Mouse (Mus musculus): ENCODE results near the gene Taldo1.

GRCm38 (mm10) chr7:141390326-141391259 is 1.4 kb upstream of the Taldo1 start:
- no peak for TF ChIP-seq CTCF (IDR thresholded peaks at IDR 0.05; ENCODE audit: low read depth)
- TF ChIP-seq EP300 (optimal IDR thresholded peaks at IDR 0.05): no peak

Data from stomach, postnatal 0 days (tissue).